ENCODE assay signal across 10 mouse cellular contexts in the genomic region with DNA sequence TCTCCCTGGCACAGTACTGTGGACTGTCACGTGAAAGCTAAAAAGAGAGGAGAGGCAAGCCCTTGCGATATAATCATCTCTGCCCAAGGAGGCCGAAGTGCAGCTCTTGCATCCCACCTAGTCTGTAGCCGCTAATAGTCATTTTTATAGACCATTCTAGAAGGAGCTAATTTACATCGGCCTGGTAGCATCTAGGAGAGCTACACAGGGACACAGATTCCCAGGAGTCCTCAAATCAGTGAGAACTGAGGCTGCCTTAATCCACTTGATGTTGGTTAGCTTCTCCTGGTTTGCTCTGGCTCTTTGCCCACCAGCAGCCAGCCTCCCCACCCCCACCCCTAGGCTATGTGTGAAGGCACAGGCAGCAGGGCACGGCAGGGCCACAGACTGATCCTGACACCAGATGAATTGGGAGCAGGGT.
A peak's percentile ranks its signal among the peaks of the same experiment; 100 is the strongest.
DNase-seq lines count a peak whose midpoint lies in the region; ATAC-seq and TF ChIP-seq lines count a peak whose summit lies in the region.
"Had no signal": no experiment of that assay in that cellular context is flagged by ENCODE, and none has a peak within 500 bp of the region (broad histone marks: within the 10 kb centered on the region; RNA-seq: fewer than 3 reads in every experiment).

No protein-coding gene starts in this region.

- no peak overlapping the region for H3K9ac ChIP-seq in kidney, embryonic 15.5 days
- H3K9ac ChIP-seq in hindbrain, embryonic 12.5 days = no peak overlapping the region
- no peak overlapping the region for H3K9ac ChIP-seq in midbrain, postnatal 0 days (replicated peaks; ENCODE audit: low read length, poor library complexity, severe bottlenecking)
- H3K9ac ChIP-seq: embryonic facial prominence, embryonic 15.5 days had no signal

- peaks cover 26% of the 10 kb centered on the region for H3K4me1 ChIP-seq in kidney, embryonic 15.5 days
- H3K4me1 ChIP-seq in hindbrain, embryonic 12.5 days = peaks cover 31% of the 10 kb centered on the region
- H3K4me1 ChIP-seq in midbrain, postnatal 0 days (ENCODE audit: insufficient read depth, low read length) = peaks cover 6% of the 10 kb centered on the region; the same call in 1 of the 2 replicates

- H3K4me3 ChIP-seq in kidney, embryonic 15.5 days (replicated peaks) = no peak overlapping the region
- no peak overlapping the region for H3K4me3 ChIP-seq in hindbrain, embryonic 12.5 days
- no peak overlapping the region for H3K4me3 ChIP-seq in midbrain, postnatal 0 days (ENCODE audit: low read depth, low read length)
- H3K4me3 ChIP-seq: embryonic facial prominence, embryonic 15.5 days had no signal

- no peak for TF ChIP-seq CTCF in midbrain, postnatal 0 days (IDR thresholded peaks at IDR 0.05)

- peak; percentile 32 for DNase-seq in adrenal gland, postnatal 14 days
- DNase-seq in adrenal gland, postnatal 10 days = no peak
- DNase-seq in kidney, postnatal 10 days = no peak
- DNase-seq in midbrain, postnatal 0 days (ENCODE audit: low spot score) = peak; percentile 54
- no peak for DNase-seq in right cerebral cortex, postnatal 14 days
- no peak for DNase-seq in layer of hippocampus, adult 8-10 months (ENCODE audit: low spot score in 2 of 2)
- DNase-seq: lung, postnatal 10 days had no signal

- no peaks in the 10 kb centered on the region for H3K36me3 ChIP-seq in kidney, embryonic 15.5 days
- no peaks in the 10 kb centered on the region for H3K36me3 ChIP-seq in hindbrain, embryonic 12.5 days
- H3K36me3 ChIP-seq in midbrain, postnatal 0 days (ENCODE audit: insufficient read depth, low read length) = no peaks in the 10 kb centered on the region
- H3K36me3 ChIP-seq: embryonic facial prominence, embryonic 15.5 days had no signal

- no peak for ATAC-seq in kidney, embryonic 15.5 days (replicated peaks; ENCODE audit: low FRiP score)
- ATAC-seq in hindbrain, embryonic 12.5 days (ENCODE audit: low FRiP score) = 0 out of 2 replicates have a peak, but pooled peaks have one; percentile 64
- no peak for ATAC-seq in midbrain, postnatal 0 days (ENCODE audit: low FRiP score)

- H3K9me3 ChIP-seq in kidney, embryonic 15.5 days (replicated peaks) = no peaks in the 10 kb centered on the region
- no peaks in the 10 kb centered on the region for H3K9me3 ChIP-seq in hindbrain, embryonic 12.5 days (replicated peaks)
- no peaks in the 10 kb centered on the region for H3K9me3 ChIP-seq in midbrain, postnatal 0 days (ENCODE audit: low read length)
- H3K9me3 ChIP-seq: embryonic facial prominence, embryonic 15.5 days had no signal

- peak overlapping the region; percentile 25; the same call in 1 of the 2 replicates for H3K4me2 ChIP-seq in kidney, embryonic 15.5 days
- no peak overlapping the region for H3K4me2 ChIP-seq in hindbrain, embryonic 12.5 days (replicated peaks)
- no peak overlapping the region for H3K4me2 ChIP-seq in midbrain, postnatal 0 days (ENCODE audit: low read depth, low read length, poor library complexity, severe bottlenecking)
- H3K4me2 ChIP-seq: embryonic facial prominence, embryonic 15.5 days had no signal

- H3K27me3 ChIP-seq in kidney, embryonic 15.5 days = no peaks in the 10 kb centered on the region
- H3K27me3 ChIP-seq in hindbrain, embryonic 12.5 days = no peaks in the 10 kb centered on the region
- no peaks in the 10 kb centered on the region for H3K27me3 ChIP-seq in midbrain, postnatal 0 days (ENCODE audit: insufficient read depth, low read length)
- H3K27me3 ChIP-seq: embryonic facial prominence, embryonic 15.5 days had no signal

- no peak overlapping the region; the same call in 1 of the 2 replicates for H3K27ac ChIP-seq in kidney, embryonic 15.5 days
- H3K27ac ChIP-seq in hindbrain, embryonic 12.5 days = peak overlapping the region; percentile 44
- H3K27ac ChIP-seq in midbrain, postnatal 0 days (ENCODE audit: low read depth, low read length) = peak overlapping the region; percentile 18; the same call in 1 of the 2 replicates
- H3K27ac ChIP-seq: embryonic facial prominence, embryonic 15.5 days had no signal

- 44% methylated on average over 6 of the region's 6 CpGs for WGBS in kidney, embryonic 15.5 days
- 57% methylated on average over 6 of the region's 6 CpGs for WGBS in hindbrain, embryonic 12.5 days
- 30% methylated on average over 6 of the region's 6 CpGs for WGBS in midbrain, postnatal 0 days

Comparison
In these comparisons a context has a peak if more than half of its experiments do, and no peak if none do; other contexts are left out.
1. DNase-seq: peak in adrenal gland, postnatal 14 days (single experiment) and midbrain, postnatal 0 days (single experiment); none in adrenal gland, postnatal 10 days (single experiment), kidney, postnatal 10 days (single experiment), right cerebral cortex, postnatal 14 days (single experiment) and layer of hippocampus, adult 8-10 months (0 of 2).